Mouse (Mus musculus) intestine, embryonic 16.5 days (tissue): Measurements from ENCODE around the gene Dxo. TPM values are rescaled to one million over a fixed set of nuclear protein-coding genes. Genes with fewer than 3 reads are reported as not detected.
A peak's percentile ranks its signal among the peaks of the same experiment; 100 is the strongest.

Experiments used
- ATAC-seq: fragments of 200-750 bp; cut with Nextera tagmentation; 2 replicates; pipeline ENCODE4 v1.8.0; 2017; ENCODE audit warnings: moderate TSS enrichment, moderate library complexity
- H3K27ac ChIP-seq: fragments of 300-500 bp; sonication (generic); 2 replicates; pipeline ENCODE4 v1.5.1; 2014; ENCODE audit warnings: mild to moderate bottlenecking, low read length
- H3K27me3 ChIP-seq: fragments of 300-500 bp; sonication (generic); replicated peaks from 2 replicates; pipeline ENCODE4 v1.6.1; 2014; ENCODE audit warnings: low read length, control low read depth, mixed read lengths; ENCODE audit not compliant: control insufficient read depth, insufficient read depth
- H3K36me3 ChIP-seq: fragments of 300-500 bp; sonication (generic); 2 replicates; pipeline ENCODE4 v1.6.1; 2014; ENCODE audit warnings: low read length, control low read depth; ENCODE audit not compliant: control insufficient read depth, insufficient read depth
- H3K4me1 ChIP-seq: fragments of 300-500 bp; sonication (generic); 2 replicates; pipeline ENCODE4 v1.6.1; 2014; ENCODE audit warnings: low read length, control low read depth, mixed read lengths; ENCODE audit not compliant: control insufficient read depth, insufficient read depth
- H3K4me2 ChIP-seq: fragments of 300-500 bp; sonication (generic); 2 replicates; pipeline ENCODE4 v1.6.1; 2014; ENCODE audit warnings: low read depth, low read length, control low read depth
- H3K4me3 ChIP-seq: fragments of 300-500 bp; sonication (generic); 2 replicates; pipeline ENCODE4 v1.5.1; 2014; ENCODE audit warnings: mild to moderate bottlenecking, low read length
- H3K9ac ChIP-seq: fragments of 300-500 bp; sonication (generic); 2 replicates; pipeline ENCODE4 v1.6.1; 2014; ENCODE audit warnings: low read depth, low read length
- H3K9me3 ChIP-seq: fragments of 300-500 bp; sonication (generic); 2 replicates; pipeline ENCODE4 v1.6.1; 2016; ENCODE audit warnings: low read length, control low read depth; ENCODE audit not compliant: control insufficient read depth
- WGBS: fragments of 180-500 bp; shearing (Covaris S2); extraction: QIAGEN DNeasy Blood & Tissue Kit; methylation state at CpG from one replicate; pipeline ENCODE4 v1.1.7; 2014; 5-methylcytosine and 5-hydroxymethylcytosine counted together
- polyA plus RNA-seq: library from polyadenylated mRNA; unstranded; fragments of >200 nt; fragmentation: Nextera tagmentation; extraction: Ambion mirVana; gene quantifications from 2 replicates; pipeline ENCODE4 v1.2.1, GENCODE M21; 2015

The Dxo gene
- polyA plus RNA-seq, 1 experiment from 2014 or later, result 59.0 TPM

DNA sequence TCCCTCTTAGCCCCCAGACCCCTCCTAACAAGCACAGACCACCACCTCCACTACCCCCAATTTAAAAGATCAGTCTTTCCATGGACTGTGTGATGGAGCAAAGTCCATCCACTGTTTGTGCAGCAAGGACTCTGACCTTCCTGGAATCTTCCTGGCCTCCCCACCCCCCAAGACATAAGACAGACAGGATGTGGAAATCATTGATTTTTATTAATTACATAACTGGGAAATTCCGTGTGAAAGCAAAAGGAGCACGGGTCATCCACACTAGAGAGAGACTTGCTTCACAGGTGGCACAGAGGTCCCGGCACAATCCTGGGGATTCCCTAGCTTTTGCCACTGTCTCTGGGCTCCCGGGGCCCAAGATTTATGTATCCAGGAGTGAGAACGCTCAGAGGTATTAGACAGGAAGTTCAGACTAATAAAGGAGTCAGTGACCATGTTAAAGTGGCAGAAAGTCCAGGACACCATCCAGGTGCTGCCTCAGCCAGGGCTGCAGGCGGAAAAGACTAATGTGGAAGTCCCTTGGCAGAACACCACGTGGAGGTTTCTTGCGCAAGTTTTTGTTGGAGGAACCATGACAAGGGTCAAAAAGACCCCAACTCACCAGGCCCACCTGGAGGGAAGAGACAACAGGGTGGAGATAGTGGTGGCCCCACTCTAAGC lies 25.7 kb downstream of the Dxo start, which contains the start of gene Cfb:
Gene Cfb (minus strand): TSS at position 103 of the 666 bp plus-strand sequence.
- H3K4me1 ChIP-seq, result peaks cover 9% of the 10 kb centered on the region; the same call in 1 of the 2 replicates
- no peaks in the 10 kb centered on the region; the same call in 1 of the 2 replicates for H3K36me3 ChIP-seq
- H3K9me3 ChIP-seq, result no peaks in the 10 kb centered on the region
- H3K4me3 ChIP-seq, result peak within 1 kb of the TSS; percentile 40
- ATAC-seq, result peak; percentile 86
- H3K27me3 ChIP-seq, result no peaks in the 10 kb centered on the region
- peak within 1 kb of the TSS; percentile 55 for H3K4me2 ChIP-seq
- WGBS, result 39% methylated on average over 8 of the region's 8 CpGs
- H3K27ac ChIP-seq, result peak within 1 kb of the TSS; percentile 89
- peak within 1 kb of the TSS; percentile 63 for H3K9ac ChIP-seq

DNA sequence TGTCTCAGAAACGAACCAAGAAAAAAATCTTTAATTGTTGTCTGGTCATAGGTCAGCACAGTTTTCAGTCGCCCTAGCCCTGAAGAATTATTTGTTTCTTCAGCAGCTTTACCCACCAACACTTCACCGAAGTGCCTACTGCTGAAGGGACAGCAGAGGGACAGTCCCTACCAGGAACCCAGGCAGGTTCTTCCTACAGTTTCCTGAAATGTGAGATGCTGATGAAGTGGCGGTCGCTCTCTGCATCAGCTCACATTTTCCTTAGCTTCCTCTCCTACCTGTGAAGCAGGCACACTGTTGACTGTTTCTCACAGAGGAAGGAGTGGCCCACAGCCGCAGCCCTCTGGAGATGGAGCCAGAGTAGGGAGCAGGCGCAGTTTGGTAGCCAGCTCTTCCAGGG lies 29.2 kb downstream of the Dxo start:
- Histone ChIP-seq H3K4me2 (no peak overlapping the region), H3K27me3 (no peaks in the 10 kb centered on the region), H3K27ac (peak overlapping the region; percentile 10; the same call in 1 of the 2 replicates), H3K9me3 (no peaks in the 10 kb centered on the region), H3K9ac (no peak overlapping the region), H3K4me3 (no peak overlapping the region), H3K4me1 (peaks cover 10% of the 10 kb centered on the region; the same call in 1 of the 2 replicates), H3K36me3 (no peaks in the 10 kb centered on the region)
- no peak for ATAC-seq
- 51% methylated on average over 7 of the region's 7 CpGs for WGBS

DNA sequence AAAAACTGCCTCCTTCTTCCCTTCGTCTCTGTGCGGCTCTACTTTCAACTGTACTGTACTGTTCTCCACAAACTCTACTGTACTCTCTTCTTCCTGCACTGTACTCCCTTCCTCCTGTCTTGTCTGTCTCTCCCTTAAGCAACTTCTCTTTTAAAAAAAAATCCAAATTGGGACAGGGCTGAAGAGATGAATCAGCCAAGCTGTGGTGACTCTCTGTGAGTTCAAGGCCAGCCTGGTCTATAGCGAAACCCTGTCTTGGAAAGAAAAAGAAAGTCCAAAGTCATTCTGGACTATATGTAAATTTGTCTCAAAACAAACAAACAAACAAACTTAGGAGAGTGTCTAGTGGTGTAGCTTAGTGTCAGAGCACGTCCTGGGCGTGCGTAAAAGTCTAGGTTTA lies 37.5 kb downstream of the Dxo start:
- Histone ChIP-seq H3K27ac (no peak overlapping the region), H3K36me3 (no peaks in the 10 kb centered on the region), H3K4me1 (no peaks in the 10 kb centered on the region), H3K9ac (no peak overlapping the region), H3K4me2 (no peak overlapping the region), H3K4me3 (no peak overlapping the region), H3K9me3 (no peaks in the 10 kb centered on the region), H3K27me3 (no peaks in the 10 kb centered on the region)
- no peak for ATAC-seq
- 86% methylated on average over 6 of the region's 6 CpGs for WGBS

DNA sequence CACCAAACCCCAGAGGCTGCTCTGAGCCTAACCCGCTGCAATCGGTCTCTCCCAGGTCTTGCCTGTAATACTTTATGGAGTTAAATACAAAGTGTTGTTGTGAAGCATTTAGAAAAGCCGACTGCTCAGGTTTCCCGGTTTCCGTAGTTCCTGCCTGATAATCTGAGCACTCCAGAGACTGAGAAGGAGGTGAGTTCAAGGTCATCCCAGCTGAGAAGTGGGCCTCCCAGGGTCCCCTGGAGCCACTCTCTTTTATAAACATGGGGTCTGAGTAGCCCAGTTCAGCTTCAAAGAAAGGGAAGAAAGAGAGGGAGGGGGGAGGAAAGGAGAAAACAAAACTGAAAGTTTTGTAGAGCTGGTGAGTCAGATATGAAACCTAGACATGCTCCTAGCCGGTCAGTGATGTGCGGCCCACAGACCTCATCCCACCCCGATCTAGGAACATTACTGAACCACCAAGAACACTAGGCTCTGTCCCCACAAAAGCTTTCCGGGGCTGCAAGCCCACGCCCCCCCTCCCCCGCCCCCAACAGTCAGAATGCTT lies 42.6 kb downstream of the Dxo start, which contains the start of gene Zbtb12:
Gene Zbtb12 (plus strand): TSS at position 148 of the 544 bp plus-strand sequence.
- no peak within 1 kb of the TSS for H3K4me3 ChIP-seq
- no peak for ATAC-seq

DNA sequence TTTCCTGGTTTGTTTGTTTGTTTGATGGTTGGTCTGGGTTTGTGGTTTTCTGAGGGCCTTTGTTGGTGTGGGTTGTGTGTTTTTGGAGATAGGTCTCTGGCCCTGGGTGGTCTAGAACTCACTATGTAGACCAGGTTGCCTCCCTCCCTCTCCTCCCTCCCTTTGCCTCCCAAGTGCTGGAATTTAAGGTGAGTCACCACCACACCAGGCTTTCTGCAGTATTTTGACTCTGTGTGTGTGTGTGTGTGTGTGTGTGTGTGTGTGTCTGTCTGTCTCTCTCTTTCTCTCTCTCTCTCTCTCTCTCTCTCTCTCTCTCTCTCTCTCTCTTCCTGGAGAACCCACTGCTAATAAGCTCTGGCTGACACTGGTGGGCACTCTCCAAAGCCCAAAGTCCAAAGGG lies 44.3 kb downstream of the Dxo start:
- peak; percentile 19; the same call in 1 of the 2 replicates for ATAC-seq
- Histone ChIP-seq H3K36me3 (no peaks in the 10 kb centered on the region), H3K4me1 (0 out of 2 replicates have a peak, but pooled peaks cover 2% of the 10 kb centered on the region), H3K4me2 (peak overlapping the region; percentile 50), H3K9ac (peak overlapping the region; percentile 49), H3K4me3 (peak overlapping the region; percentile 35), H3K9me3 (no peaks in the 10 kb centered on the region), H3K27me3 (no peaks in the 10 kb centered on the region; the same call in 1 of the 2 replicates), H3K27ac (no peak overlapping the region)

More for the DNA sequence above, 42.6 kb downstream of the Dxo start, which contains the start of gene Zbtb12:
- Histone ChIP-seq H3K27ac (no peak within 1 kb of the TSS), H3K9ac (peak within 1 kb of the TSS; percentile 1; the same call in 1 of the 2 replicates), H3K9me3 (no peaks in the 10 kb centered on the region), H3K4me2 (no peak within 1 kb of the TSS), H3K4me1 (0 out of 2 replicates have a peak, but pooled peaks cover 2% of the 10 kb centered on the region), H3K27me3 (no peaks in the 10 kb centered on the region; the same call in 1 of the 2 replicates), H3K36me3 (no peaks in the 10 kb centered on the region)
- 55% methylated on average over 11 of the region's 11 CpGs for WGBS

DNA sequence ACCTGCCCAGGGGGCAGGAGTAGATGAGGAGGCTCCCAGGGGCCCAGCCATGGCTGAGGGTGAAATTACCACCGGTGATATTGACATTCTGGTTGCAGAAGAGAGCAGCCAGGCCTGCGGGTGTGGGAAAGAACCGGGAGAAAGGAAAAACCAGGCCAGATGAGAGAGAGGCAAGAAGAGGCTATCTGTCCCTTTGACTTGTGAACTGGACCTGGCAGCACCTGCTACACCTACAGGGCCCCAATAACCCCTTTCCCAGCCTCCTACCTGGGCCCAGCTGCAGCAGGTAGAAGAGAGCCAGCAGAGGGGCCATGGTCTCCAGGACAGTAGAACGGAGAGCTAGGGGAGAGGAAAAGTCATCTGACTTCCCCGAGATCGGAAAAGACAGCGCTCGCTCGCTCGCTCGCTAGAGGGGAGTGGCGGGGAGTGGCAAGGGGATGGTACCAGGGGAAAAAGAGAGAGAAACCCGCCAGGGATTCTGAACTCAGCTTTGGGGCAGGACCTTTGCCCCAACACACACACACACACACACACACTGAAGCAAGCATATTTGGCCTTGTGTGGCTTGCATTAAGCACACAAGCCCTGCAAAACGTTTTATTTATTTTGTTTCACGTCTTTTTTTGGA lies 45.0 kb downstream of the Dxo start, which contains the start of gene Gm20547:
Gene Gm20547 (minus strand): TSS at position 360 of the 628 bp plus-strand sequence.
- H3K36me3 ChIP-seq, result no peaks in the 10 kb centered on the region
- no peaks in the 10 kb centered on the region; the same call in 1 of the 2 replicates for H3K27me3 ChIP-seq
- H3K9ac ChIP-seq, result peak within 1 kb of the TSS; percentile 49
- peak within 1 kb of the TSS; percentile 36 for H3K27ac ChIP-seq
- H3K9me3 ChIP-seq, result no peaks in the 10 kb centered on the region
- H3K4me3 ChIP-seq, result peak within 1 kb of the TSS; percentile 35
- H3K4me2 ChIP-seq, result peak within 1 kb of the TSS; percentile 50
- ATAC-seq, result peak; percentile 69
- H3K4me1 ChIP-seq, result 0 out of 2 replicates have a peak, but pooled peaks cover 2% of the 10 kb centered on the region
- WGBS, result 6% methylated on average over 15 of the region's 15 CpGs

DNA sequence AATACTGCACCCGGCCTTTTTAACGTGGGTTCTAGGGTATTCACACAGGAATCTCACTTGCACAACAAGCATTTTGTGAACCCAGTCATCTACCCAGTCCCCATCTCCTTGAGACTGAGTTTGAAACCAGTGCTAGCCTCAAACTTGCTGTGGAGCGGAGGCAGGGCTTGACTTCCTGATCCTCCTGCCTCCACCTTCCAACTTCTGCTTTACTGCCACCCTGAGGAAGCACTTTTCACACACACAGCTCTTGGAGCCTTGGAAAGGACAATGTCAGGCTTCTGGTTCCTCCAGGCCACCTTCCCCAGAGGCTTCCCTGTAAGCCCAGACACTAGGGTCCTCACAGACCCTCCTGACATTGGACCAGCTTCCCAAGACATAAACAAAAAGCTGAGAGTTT lies 46.5 kb downstream of the Dxo start:
- H3K4me1 ChIP-seq, result 0 out of 2 replicates have a peak, but pooled peaks cover 2% of the 10 kb centered on the region
- H3K4me3 ChIP-seq, result no peak overlapping the region
- no peak overlapping the region for H3K27ac ChIP-seq
- no peaks in the 10 kb centered on the region for H3K9me3 ChIP-seq
- H3K27me3 ChIP-seq, result no peaks in the 10 kb centered on the region; the same call in 1 of the 2 replicates
- no peaks in the 10 kb centered on the region for H3K36me3 ChIP-seq
- no peak for ATAC-seq
- H3K9ac ChIP-seq, result no peak overlapping the region
- H3K4me2 ChIP-seq, result no peak overlapping the region
- WGBS, result 56% methylated on average over 3 of the region's 3 CpGs

DNA sequence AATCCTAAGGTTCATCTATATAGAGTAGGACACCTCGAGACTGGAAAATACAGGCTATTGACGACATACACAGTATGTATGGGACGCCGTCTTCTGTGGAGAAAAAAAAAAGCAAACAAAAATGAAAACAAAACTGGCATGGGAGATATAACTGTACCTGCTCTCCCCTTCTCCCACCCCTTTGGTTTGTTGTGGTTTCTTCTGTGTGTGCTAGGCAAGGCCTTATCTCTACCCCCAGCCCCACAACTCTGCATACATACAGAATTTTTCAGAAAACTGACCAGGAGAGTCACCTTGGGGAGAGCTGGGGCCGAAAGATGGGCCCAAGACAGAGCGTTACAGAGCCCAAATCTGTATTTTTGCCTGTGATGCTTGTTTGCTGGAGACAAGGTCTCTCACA lies 47.9 kb downstream of the Dxo start:
- Histone ChIP-seq H3K27me3 (no peaks in the 10 kb centered on the region; the same call in 1 of the 2 replicates), H3K4me1 (0 out of 2 replicates have a peak, but pooled peaks cover 2% of the 10 kb centered on the region), H3K4me2 (no peak overlapping the region), H3K9me3 (no peaks in the 10 kb centered on the region), H3K9ac (no peak overlapping the region), H3K4me3 (no peak overlapping the region), H3K36me3 (no peaks in the 10 kb centered on the region), H3K27ac (no peak overlapping the region)
- ATAC-seq, result no peak
- WGBS, result 85% methylated on average over 6 of the region's 6 CpGs

DNA sequence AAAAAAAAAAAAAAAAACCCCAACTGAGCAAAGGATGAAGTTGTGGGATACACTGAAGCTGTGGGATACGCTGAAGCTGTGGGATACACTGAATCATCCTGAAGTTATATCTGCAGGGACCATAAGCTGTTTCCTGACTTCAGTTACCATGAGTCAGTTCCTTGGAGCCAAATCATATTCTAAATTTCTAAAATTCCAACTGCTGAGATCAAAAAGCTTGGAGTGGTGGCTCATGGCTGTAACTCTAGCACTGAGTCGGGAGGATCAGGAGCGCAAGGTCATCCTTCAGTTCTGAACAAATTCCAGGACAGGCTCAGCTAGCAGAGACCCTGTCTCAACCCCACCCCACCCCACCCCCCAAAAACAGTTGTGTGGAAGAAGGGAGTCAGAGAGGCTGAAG lies 48.8 kb downstream of the Dxo start:
- no peak for ATAC-seq
- WGBS, result 72% methylated on average over 3 of the region's 3 CpGs

More for the DNA sequence above, 48.8 kb downstream of the Dxo start:
- Histone ChIP-seq H3K4me1 (0 out of 2 replicates have a peak, but pooled peaks cover 2% of the 10 kb centered on the region), H3K36me3 (no peaks in the 10 kb centered on the region), H3K4me3 (no peak overlapping the region), H3K9ac (no peak overlapping the region), H3K27me3 (no peaks in the 10 kb centered on the region; the same call in 1 of the 2 replicates), H3K4me2 (no peak overlapping the region), H3K9me3 (no peaks in the 10 kb centered on the region), H3K27ac (no peak overlapping the region)
